Mouse (Mus musculus) ovary, adult 18-20 months (tissue): ENCODE data around the gene Aspn.
A peak's percentile ranks its signal among the peaks of the same experiment; 100 is the strongest.

Experiments
- DNase-seq: peaks from one replicate; pipeline ENCODE4 v3.0.0; 2022; ENCODE audit warnings: low spot score, mixed read lengths

The Aspn gene

GRCm38 (mm10) chr13:49544279-49544678 lies at the start of gene Aspn:
TSS of gene Aspn (plus strand) at chr13:49544443.
- no peak for DNase-seq

- DNase-seq: no peak
Observed at GRCm38 (mm10) chr13:49504510-49504909, 39.7 kb upstream of the Aspn start, which contains the start of gene Ecm2. TSS of gene Ecm2 (plus strand) at chr13:49504810.

GRCm38 (mm10) chr13:49505776-49506175 lies 38.5 kb upstream of the Aspn start:
- DNase-seq: no peak

- no peak for DNase-seq
Observed at GRCm38 (mm10) chr13:49507176-49507575, 37.1 kb upstream of the Aspn start.

- DNase-seq: no peak
Observed at GRCm38 (mm10) chr13:49518761-49519160, 25.5 kb upstream of the Aspn start.

GRCm38 (mm10) chr13:49526235-49526634 lies 18.0 kb upstream of the Aspn start:
- no peak for DNase-seq

- no peak for DNase-seq
Observed at GRCm38 (mm10) chr13:49530636-49531035, 13.6 kb upstream of the Aspn start.

- peak; percentile 45 for DNase-seq
Observed at GRCm38 (mm10) chr13:49536946-49537345, 7.3 kb upstream of the Aspn start.

GRCm38 (mm10) chr13:49538693-49539092 lies 5.5 kb upstream of the Aspn start:
- DNase-seq: no peak

GRCm38 (mm10) chr13:49545646-49546045 lies 1.4 kb downstream of the Aspn start:
- DNase-seq: no peak

GRCm38 (mm10) chr13:49546517-49546916 lies 2.3 kb downstream of the Aspn start:
- DNase-seq: no peak

- no peak for DNase-seq
Observed at GRCm38 (mm10) chr13:49547563-49548150, 3.4 kb downstream of the Aspn start.

- no peak for DNase-seq
Observed at GRCm38 (mm10) chr13:49549616-49550015, 5.4 kb downstream of the Aspn start.

GRCm38 (mm10) chr13:49554519-49554918 lies 10.3 kb downstream of the Aspn start:
- DNase-seq: no peak

- no peak for DNase-seq
Observed at GRCm38 (mm10) chr13:49556203-49556602, 12.0 kb downstream of the Aspn start.

GRCm38 (mm10) chr13:49556924-49557323 lies 12.7 kb downstream of the Aspn start:
- no peak for DNase-seq

GRCm38 (mm10) chr13:49559185-49559584 lies 14.9 kb downstream of the Aspn start:
- peak; percentile 20 for DNase-seq

GRCm38 (mm10) chr13:49560886-49561285 lies 16.6 kb downstream of the Aspn start:
- no peak for DNase-seq

GRCm38 (mm10) chr13:49564347-49564746 lies 20.1 kb downstream of the Aspn start:
- DNase-seq: no peak

- DNase-seq: no peak
Observed at GRCm38 (mm10) chr13:49570371-49570770, 26.1 kb downstream of the Aspn start.

GRCm38 (mm10) chr13:49571418-49571817 lies 27.2 kb downstream of the Aspn start:
- no peak for DNase-seq

- no peak for DNase-seq
Observed at GRCm38 (mm10) chr13:49581541-49582530, 37.6 kb downstream of the Aspn start, which contains the start of gene Omd. TSS of gene Omd (plus strand) at chr13:49582462.

GRCm38 (mm10) chr13:49583859-49584258 lies 39.6 kb downstream of the Aspn start:
- DNase-seq: no peak
